Mouse (Mus musculus): ENCODE measurements around the gene Mapk10. TPM values are rescaled to one million over a fixed set of nuclear protein-coding genes. Genes with fewer than 3 reads are reported as not detected.

The Mapk10 gene
- polyA plus RNA-seq, 1 experiment, result 0.58 TPM

DNA sequence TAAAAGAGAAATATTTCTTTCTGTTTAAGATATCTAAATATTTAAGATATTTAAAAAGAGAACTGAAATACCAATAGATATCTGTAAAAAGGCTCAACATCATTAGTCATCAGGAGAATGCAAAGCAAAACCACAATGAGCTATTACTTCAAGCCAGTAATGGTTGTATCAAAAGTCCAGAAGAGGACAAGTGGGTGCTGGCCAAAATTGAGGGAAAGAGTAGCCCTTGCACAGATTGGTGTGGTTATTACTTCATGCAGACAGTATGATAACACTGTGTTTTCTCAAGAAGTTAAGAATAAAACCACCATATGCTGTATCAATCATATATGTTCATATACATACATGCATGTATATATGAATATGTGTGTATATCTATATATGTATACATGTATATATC lies 353.1 kb downstream of the Mapk10 start:
- no peak for TF ChIP-seq CTCF (IDR thresholded peaks at IDR 0.05; ENCODE audit: borderline replicate concordance, control insufficient read depth, extremely low read depth, insufficient read depth, low read length, poor library complexity)
- no peak for TF ChIP-seq POLR2A (IDR thresholded peaks at IDR 0.05; ENCODE audit: control insufficient read depth, extremely low read depth, insufficient read depth, low read length, poor library complexity)
- H3K27me3 ChIP-seq (ENCODE audit: control insufficient read depth, insufficient read depth, low read length), result no peaks in the 10 kb centered on the region
- H3K4me3 ChIP-seq (ENCODE audit: control insufficient read depth, insufficient read depth, low read length), result no peak overlapping the region
- no peaks in the 10 kb centered on the region for H3K4me1 ChIP-seq (replicated peaks; ENCODE audit: control insufficient read depth, insufficient read depth, low read length)
- DNase-seq, result no peak
- H3K36me3 ChIP-seq (ENCODE audit: control insufficient read depth, insufficient read depth, low read length), result no peaks in the 10 kb centered on the region
- no peak overlapping the region for H3K27ac ChIP-seq (ENCODE audit: control insufficient read depth, insufficient read depth, low read length)

Other genes with a start within 250 kb of the Mapk10 start
- gene Ptpn13, start 213.9 kb upstream of the Mapk10 start, polyA plus RNA-seq (2012; rRNA removed), result 6.4 and 7.6 TPM in 2 replicates

All from thymus, adult 2 months (tissue).